Mouse (Mus musculus): ENCODE measurements around the gene Ndufa7. TPM values are rescaled to one million over a fixed set of nuclear protein-coding genes. Genes with fewer than 3 reads are reported as not detected.
"Not testable (repeated sequence)": the region's sequence is repeated elsewhere in the genome, so short reads cannot be mapped to it uniquely, and the experiment has no call there.

Ndufa7 gene
- polyA plus RNA-seq, 1 experiment from 2014 or later: 397 TPM

DNA sequence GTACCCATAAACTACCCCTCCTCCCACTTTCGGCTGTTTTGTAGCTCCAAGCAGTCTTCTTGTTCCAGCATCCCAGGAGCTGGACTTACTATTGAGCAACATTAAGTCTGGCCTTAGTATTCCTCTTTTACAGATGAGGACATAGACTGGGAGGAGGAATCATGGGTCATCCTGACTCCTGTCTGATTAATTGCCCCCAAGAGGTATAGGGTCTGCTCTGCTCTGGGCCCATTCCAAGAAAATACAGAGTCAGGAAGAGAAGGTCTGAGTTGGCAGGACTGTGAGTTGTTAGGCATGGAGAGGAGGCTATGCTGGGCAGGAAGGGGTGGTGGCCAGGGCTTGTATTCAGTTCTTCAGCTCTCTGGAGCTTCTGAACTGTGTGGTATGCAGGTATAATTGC is 19.8 kb downstream of the Ndufa7 start:
- Histone ChIP-seq H3K9ac (0 out of 2 replicates have a peak overlapping the region, but pooled peaks have one; percentile 72), H3K27me3 (no peaks in the 10 kb centered on the region), H3K27ac (no peak overlapping the region), H3K4me1 (peaks cover 15% of the 10 kb centered on the region), H3K9me3 (no peaks in the 10 kb centered on the region), H3K4me2 (peak overlapping the region; percentile 83), H3K4me3 (replicated peaks) (peak overlapping the region; percentile 73; the same call in 1 of the 2 replicates), H3K36me3 (replicated peaks) (peaks cover 26% of the 10 kb centered on the region)
- WGBS: 80% methylated on average over 1 of the region's 1 CpGs
- no peak for ATAC-seq (ENCODE audit: low FRiP score)

DNA sequence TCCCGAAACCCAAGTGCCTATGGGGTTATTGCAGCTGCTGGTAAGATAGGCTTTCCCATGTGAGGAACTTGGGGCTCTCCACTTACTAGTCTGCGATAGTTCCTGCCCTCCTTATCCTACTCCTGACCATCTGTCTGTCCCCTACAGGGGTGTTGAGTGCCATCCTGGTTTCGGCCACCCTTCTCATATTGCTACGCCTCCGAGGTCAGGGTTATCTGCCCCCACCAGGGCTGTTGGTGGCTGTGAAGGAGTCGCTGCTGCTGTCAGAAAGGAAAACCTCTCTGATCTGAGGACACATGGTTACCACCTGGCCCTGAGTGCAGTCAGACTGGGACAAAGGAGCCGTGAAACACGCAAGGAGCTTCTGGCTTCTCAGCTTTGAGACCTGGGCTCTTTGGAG is 23.8 kb downstream of the Ndufa7 start:
- 88% methylated on average over 8 of the region's 8 CpGs for WGBS
- no peak overlapping the region for H3K27ac ChIP-seq
- ATAC-seq (ENCODE audit: low FRiP score): no peak

DNA sequence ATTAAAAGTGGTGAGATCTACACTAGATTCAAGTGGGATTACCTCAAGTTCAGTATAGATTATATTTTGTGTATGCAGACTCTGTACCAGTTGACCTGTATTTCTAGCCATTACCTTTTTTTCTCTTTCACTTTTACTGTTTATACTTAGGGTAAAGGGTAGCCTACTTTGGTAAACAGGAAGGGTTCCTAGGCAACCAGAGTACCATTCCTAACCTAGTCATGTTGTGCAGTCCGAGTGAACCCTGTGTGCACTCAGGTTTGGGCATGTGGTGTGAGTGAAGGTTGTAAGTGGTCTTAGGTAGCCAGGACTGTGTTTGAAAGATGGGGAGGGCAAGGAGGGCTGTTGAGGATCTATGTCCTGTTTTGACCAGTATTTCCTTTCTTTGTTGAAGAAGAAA is 27.0 kb downstream of the Ndufa7 start:
- H3K4me3 ChIP-seq (replicated peaks): no peak overlapping the region
- 78% methylated on average over 1 of the region's 1 CpGs for WGBS
- ATAC-seq (ENCODE audit: low FRiP score): no peak
- no peak overlapping the region for H3K9ac ChIP-seq
- no peaks in the 10 kb centered on the region for H3K4me1 ChIP-seq
- H3K27me3 ChIP-seq: no peaks in the 10 kb centered on the region
- peaks cover 31% of the 10 kb centered on the region for H3K36me3 ChIP-seq (replicated peaks)
- H3K4me2 ChIP-seq: no peak overlapping the region
- no peaks in the 10 kb centered on the region for H3K9me3 ChIP-seq
- no peak overlapping the region for H3K27ac ChIP-seq

More for the DNA sequence above, 23.8 kb downstream of the Ndufa7 start:
- Histone ChIP-seq H3K4me1 (peaks cover 15% of the 10 kb centered on the region), H3K4me2 (no peak overlapping the region), H3K9me3 (no peaks in the 10 kb centered on the region), H3K9ac (no peak overlapping the region), H3K4me3 (replicated peaks) (no peak overlapping the region), H3K36me3 (replicated peaks) (peaks cover 31% of the 10 kb centered on the region), H3K27me3 (no peaks in the 10 kb centered on the region)

DNA sequence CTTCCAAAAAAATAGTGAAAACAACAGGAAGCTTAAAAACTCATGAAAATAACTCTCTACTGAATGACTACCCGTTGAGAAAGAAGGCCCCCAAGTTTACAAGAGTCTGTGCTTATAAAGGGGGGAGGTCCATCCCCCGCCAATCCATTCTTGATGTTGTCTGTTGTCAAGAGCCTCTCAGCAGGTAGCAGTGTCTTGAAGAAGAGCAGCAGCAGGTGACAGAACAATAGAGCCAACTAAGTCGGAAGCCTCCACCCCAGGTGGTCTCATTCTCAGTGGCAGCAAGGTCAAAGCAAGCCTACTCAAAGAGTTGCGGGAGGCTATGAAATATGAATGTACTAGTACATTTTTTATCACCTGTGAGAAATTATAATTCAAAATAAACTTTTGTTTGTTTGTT is 33.4 kb downstream of the Ndufa7 start:
- Histone ChIP-seq H3K27me3 (no peaks in the 10 kb centered on the region), H3K4me2 (no peak overlapping the region), H3K27ac (no peak overlapping the region), H3K4me3 (replicated peaks) (no peak overlapping the region), H3K9me3 (no peaks in the 10 kb centered on the region), H3K9ac (no peak overlapping the region), H3K36me3 (replicated peaks) (no peaks in the 10 kb centered on the region; the same call in 1 of the 2 replicates), H3K4me1 (no peaks in the 10 kb centered on the region)
- WGBS: 77% methylated on average over 4 of the region's 4 CpGs
- ATAC-seq (ENCODE audit: low FRiP score): no peak

DNA sequence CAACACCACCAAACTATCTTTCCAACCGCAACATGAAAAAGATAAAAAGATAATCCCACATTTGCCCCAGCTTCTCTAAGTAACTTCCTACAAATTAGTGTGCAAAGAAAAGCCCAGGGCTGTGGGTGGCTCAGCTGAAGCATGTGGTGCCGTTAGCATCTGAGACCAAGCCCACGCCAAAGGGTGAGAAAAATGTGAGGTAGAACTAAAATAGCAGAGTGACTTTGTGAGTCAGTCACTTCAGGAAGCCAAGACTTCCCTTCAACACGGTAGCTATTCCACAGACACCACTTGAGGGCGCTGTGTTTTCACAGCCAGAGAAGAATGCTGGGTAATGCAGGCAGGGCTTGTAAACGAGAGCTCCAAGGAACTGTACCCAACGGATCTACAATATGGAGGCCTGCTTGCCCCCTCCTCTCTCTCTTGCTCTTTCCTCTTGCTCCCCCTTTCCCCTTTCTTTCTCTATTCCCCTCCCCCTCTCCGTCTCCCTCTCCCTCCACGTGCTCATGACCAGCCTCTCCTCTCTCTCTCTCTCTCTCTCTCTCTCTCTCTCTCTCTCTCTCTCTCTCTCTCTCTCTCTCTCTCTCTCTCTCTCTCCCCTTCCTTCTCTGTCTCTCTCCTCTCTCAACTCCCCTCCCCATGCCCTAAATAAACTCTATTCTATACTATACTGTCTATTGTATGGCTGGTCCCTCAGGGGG is 41.1 kb downstream of the Ndufa7 start:
- 40% methylated on average over 9 of the region's 9 CpGs for WGBS
- Histone ChIP-seq H3K27me3 (no peaks in the 10 kb centered on the region), H3K4me2 (no peak overlapping the region), H3K27ac (no peak overlapping the region), H3K9ac (no peak overlapping the region), H3K9me3 (no peaks in the 10 kb centered on the region), H3K36me3 (replicated peaks) (no peaks in the 10 kb centered on the region), H3K4me1 (no peaks in the 10 kb centered on the region), H3K4me3 (replicated peaks) (no peak overlapping the region)
- no peak for ATAC-seq (ENCODE audit: low FRiP score)

DNA sequence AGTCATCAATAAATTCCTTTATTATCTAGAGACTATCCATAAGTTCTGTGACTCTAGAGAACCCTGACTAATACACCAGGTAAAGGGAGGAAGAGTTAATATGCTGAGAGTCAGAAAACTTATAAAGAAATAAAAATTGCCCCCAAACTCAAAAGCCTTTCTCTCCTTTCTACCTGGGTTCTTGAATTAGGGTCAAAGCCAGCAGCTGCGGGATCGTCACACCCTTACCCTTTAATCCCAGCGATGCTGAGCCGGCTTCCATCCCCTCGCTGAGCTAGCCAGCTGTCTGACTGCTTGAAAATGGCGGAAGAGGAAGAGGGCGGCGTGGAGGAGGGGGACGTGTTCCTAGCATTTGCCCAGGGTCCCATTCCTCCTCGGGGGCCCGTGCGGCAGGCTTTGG is 49.2 kb downstream of the Ndufa7 start, which contains the start of gene Gm7029:
Gene Gm7029, plus strand, starts transcription at position 301 of the 400 bp plus-strand sequence.
- H3K4me1 ChIP-seq; H3K9ac ChIP-seq; H3K4me3 ChIP-seq (replicated peaks); ATAC-seq (ENCODE audit: low FRiP score); H3K27me3 ChIP-seq; H3K9me3 ChIP-seq; H3K27ac ChIP-seq; H3K4me2 ChIP-seq: not testable (repeated sequence)
- 73% methylated on average over 4 of the region's 12 CpGs for WGBS
- H3K36me3 ChIP-seq (replicated peaks): peaks cover 29% of the 10 kb centered on the region

DNA sequence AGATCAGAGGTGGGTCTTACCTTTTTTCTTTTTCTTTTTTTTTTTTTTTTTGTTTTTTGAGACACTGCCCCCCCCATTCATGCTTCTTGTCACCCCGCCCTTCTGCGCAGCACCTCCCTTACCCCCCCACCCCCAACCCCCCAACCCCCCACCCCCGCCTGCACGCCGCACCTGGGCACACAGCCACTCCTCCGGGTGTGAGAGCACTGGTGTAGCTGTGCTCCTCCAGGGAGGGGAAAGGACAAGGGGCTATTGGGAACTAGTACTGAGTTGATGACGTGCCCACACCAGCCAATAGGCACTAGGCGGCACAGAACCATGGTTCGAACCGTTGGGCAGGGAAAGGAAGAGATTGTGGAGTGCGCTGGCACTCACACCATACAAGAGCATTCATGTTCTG is 50.0 kb downstream of the Ndufa7 start:
- no peak overlapping the region for H3K4me3 ChIP-seq (replicated peaks)
- WGBS: 95% methylated on average over 5 of the region's 11 CpGs
- no peak overlapping the region for H3K27ac ChIP-seq
- no peaks in the 10 kb centered on the region for H3K4me1 ChIP-seq
- H3K27me3 ChIP-seq: no peaks in the 10 kb centered on the region
- H3K9ac ChIP-seq: no peak overlapping the region
- no peaks in the 10 kb centered on the region for H3K9me3 ChIP-seq
- H3K4me2 ChIP-seq: no peak overlapping the region
- peaks cover 35% of the 10 kb centered on the region for H3K36me3 ChIP-seq (replicated peaks)
- no peak for ATAC-seq (ENCODE audit: low FRiP score)

DNA sequence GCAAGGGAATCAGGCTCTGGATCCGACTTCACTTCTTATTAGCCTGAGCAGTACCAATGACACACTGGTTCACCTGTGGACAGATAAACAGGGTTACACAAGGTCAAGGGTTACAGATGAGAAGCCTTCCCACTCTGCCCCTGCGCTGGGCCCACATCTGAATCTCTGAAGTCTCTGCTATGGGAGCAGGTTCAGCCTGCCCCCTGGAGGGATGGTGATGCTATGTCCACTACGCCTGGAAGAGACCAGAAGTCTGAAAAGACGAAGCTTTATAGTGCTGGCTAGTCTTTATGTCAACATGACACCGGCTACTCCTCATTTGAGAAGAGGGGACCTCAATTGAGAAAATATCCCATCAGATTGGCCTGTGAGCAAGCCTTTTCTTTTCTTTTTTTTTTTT is 51.4 kb downstream of the Ndufa7 start:
- WGBS: 89% methylated on average over 5 of the region's 5 CpGs

DNA sequence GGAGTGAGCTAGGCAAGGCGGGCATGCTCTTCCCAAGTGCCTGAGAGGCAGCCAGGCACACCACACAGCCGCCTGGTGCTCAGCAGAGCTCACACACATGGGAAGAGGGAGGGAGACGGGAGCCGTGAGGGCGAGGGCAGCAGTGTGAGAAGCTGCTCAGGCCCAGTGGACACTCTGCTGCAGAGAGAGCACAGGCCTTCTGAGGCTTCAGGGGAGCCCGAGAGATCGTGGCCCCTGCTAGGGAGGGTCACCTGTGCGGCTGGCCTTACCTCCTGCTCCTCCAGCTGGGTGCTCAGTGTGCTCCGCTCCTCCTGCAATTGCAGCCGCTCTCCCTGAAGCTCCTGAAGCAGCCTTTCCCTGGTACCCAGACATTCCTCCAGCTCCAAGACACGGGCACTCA is 59.9 kb downstream of the Ndufa7 start:
- H3K4me3 ChIP-seq (replicated peaks); H3K9ac ChIP-seq; H3K9me3 ChIP-seq; H3K27me3 ChIP-seq; H3K27ac ChIP-seq; ATAC-seq (ENCODE audit: low FRiP score); H3K4me2 ChIP-seq: not testable (repeated sequence)
- peaks cover 52% of the 10 kb centered on the region for H3K36me3 ChIP-seq (replicated peaks)
- 92% methylated on average over 10 of the region's 11 CpGs for WGBS
- H3K4me1 ChIP-seq: peaks cover 12% of the 10 kb centered on the region

More for the DNA sequence above, 51.4 kb downstream of the Ndufa7 start:
- H3K36me3 ChIP-seq (replicated peaks): peaks cover 46% of the 10 kb centered on the region
- H3K9me3 ChIP-seq; ATAC-seq (ENCODE audit: low FRiP score); H3K4me2 ChIP-seq; H3K4me3 ChIP-seq (replicated peaks); H3K4me1 ChIP-seq; H3K27ac ChIP-seq; H3K9ac ChIP-seq; H3K27me3 ChIP-seq: not testable (repeated sequence)

DNA sequence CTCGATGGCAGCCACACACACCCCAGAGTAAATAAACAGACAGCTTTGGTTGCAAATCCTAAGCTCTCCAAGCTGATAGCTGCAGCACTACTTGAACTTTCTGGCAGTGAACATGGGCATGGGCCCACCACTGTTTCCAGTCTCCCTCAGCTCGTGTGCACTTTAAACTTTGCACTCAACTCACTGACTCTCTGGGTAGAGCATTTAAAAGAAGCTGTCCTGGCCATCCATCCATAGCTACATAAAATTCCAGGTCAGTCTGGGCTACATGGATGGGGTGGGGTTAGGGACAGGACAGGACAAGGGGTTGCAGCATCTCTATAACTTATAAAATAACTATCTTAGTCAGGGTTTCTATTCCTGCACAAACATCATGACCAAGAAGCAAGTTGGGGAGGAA is 63.4 kb downstream of the Ndufa7 start:
- Histone ChIP-seq H3K36me3 (replicated peaks) (peaks cover 26% of the 10 kb centered on the region), H3K4me1 (peaks cover 13% of the 10 kb centered on the region), H3K4me2 (peak overlapping the region; percentile 31)
- H3K4me3 ChIP-seq (replicated peaks); H3K9ac ChIP-seq; ATAC-seq (ENCODE audit: low FRiP score); H3K27me3 ChIP-seq; H3K9me3 ChIP-seq; H3K27ac ChIP-seq: not testable (repeated sequence)
- 89% methylated on average over 2 of the region's 2 CpGs for WGBS

Small RNA genes lying within 50 kb of the gene (microRNA-seq; reads per million reads assigned to microRNA genes)
- not detected for gene Gm27740

Other genes starting within 250 kb of the Ndufa7 start
- 50.6 and 52.7 TPM in 2 replicates for gene Zfp414, start 195.5 kb upstream of the Ndufa7 start, polyA plus RNA-seq (2016; fragmentation: Nextera tagmentation; extraction: Ambion mirVana)
- gene Pram1, start 186.5 kb upstream of the Ndufa7 start, polyA plus RNA-seq (2016; fragmentation: Nextera tagmentation; extraction: Ambion mirVana): 0.72 and 0.95 TPM in 2 replicates
- gene Hnrnpm, start 137.7 kb upstream of the Ndufa7 start, polyA plus RNA-seq (2016; fragmentation: Nextera tagmentation; extraction: Ambion mirVana): 490 and 547 TPM in 2 replicates
- gene March2, start 105.9 kb upstream of the Ndufa7 start, polyA plus RNA-seq (2016; fragmentation: Nextera tagmentation; extraction: Ambion mirVana): 42.4 and 48.7 TPM in 2 replicates
- 377 and 388 TPM in 2 replicates for gene Rab11b, start 64.0 kb upstream of the Ndufa7 start, polyA plus RNA-seq (2016; fragmentation: Nextera tagmentation; extraction: Ambion mirVana)
- gene Angptl4, start 42.7 kb upstream of the Ndufa7 start, polyA plus RNA-seq (2016; fragmentation: Nextera tagmentation; extraction: Ambion mirVana): 11.4 and 13.3 TPM in 2 replicates
- gene Kank3, start 14.1 kb upstream of the Ndufa7 start, polyA plus RNA-seq (2016; fragmentation: Nextera tagmentation; extraction: Ambion mirVana): 27.3 and 27.8 TPM in 2 replicates
- 686 and 713 TPM in 2 replicates for gene Rps28, start within 50 bp of the Ndufa7 start, polyA plus RNA-seq (2016; fragmentation: Nextera tagmentation; extraction: Ambion mirVana)
- 54.7 and 55.1 TPM in 2 replicates for gene Cd320, start 18.5 kb downstream of the Ndufa7 start, polyA plus RNA-seq (2016; fragmentation: Nextera tagmentation; extraction: Ambion mirVana)
- gene Gm7029, start 49.3 kb downstream of the Ndufa7 start, polyA plus RNA-seq (2016; fragmentation: Nextera tagmentation; extraction: Ambion mirVana): not detected in 2 replicates
- 5.4 and 7.4 TPM in 2 replicates for gene Kifc1, start 66.1 kb downstream of the Ndufa7 start, polyA plus RNA-seq (2016; fragmentation: Nextera tagmentation; extraction: Ambion mirVana)
- not detected in 2 replicates for gene Platr17, start 80.6 kb downstream of the Ndufa7 start, polyA plus RNA-seq (2016; fragmentation: Nextera tagmentation; extraction: Ambion mirVana)
- 67.9 and 68.2 TPM in 2 replicates for gene Daxx, start 84.8 kb downstream of the Ndufa7 start, polyA plus RNA-seq (2016; fragmentation: Nextera tagmentation; extraction: Ambion mirVana)
- 16.1 and 19.5 TPM in 2 replicates for gene Tapbp, start 91.3 kb downstream of the Ndufa7 start, polyA plus RNA-seq (2016; fragmentation: Nextera tagmentation; extraction: Ambion mirVana)
- gene Zbtb22, start 91.3 kb downstream of the Ndufa7 start, polyA plus RNA-seq (2016; fragmentation: Nextera tagmentation; extraction: Ambion mirVana): 23.1 and 23.5 TPM in 2 replicates
- gene Rgl2, start 105.0 kb downstream of the Ndufa7 start, polyA plus RNA-seq (2016; fragmentation: Nextera tagmentation; extraction: Ambion mirVana): 53.7 and 55.9 TPM in 2 replicates
- 198 and 201 TPM in 2 replicates for gene Pfdn6, start 115.8 kb downstream of the Ndufa7 start, polyA plus RNA-seq (2016; fragmentation: Nextera tagmentation; extraction: Ambion mirVana)
- gene Wdr46, start 116.1 kb downstream of the Ndufa7 start, polyA plus RNA-seq (2016; fragmentation: Nextera tagmentation; extraction: Ambion mirVana): 40.1 and 41.9 TPM in 2 replicates
- gene B3galt4, start 126.9 kb downstream of the Ndufa7 start, polyA plus RNA-seq (2016; fragmentation: Nextera tagmentation; extraction: Ambion mirVana): 5.0 and 7.1 TPM in 2 replicates
- 58.4 and 63.5 TPM in 2 replicates for gene Vps52, start 131.2 kb downstream of the Ndufa7 start, polyA plus RNA-seq (2016; fragmentation: Nextera tagmentation; extraction: Ambion mirVana)
- 934 and 1,034 TPM in 2 replicates for gene Rps18, start 131.4 kb downstream of the Ndufa7 start, polyA plus RNA-seq (2016; fragmentation: Nextera tagmentation; extraction: Ambion mirVana)
- 23.3 and 28.2 TPM in 2 replicates for gene H2-K1, start 175.8 kb downstream of the Ndufa7 start, polyA plus RNA-seq (2016; fragmentation: Nextera tagmentation; extraction: Ambion mirVana)
- 19.1 and 23.6 TPM in 2 replicates for gene Ring1, start 200.1 kb downstream of the Ndufa7 start, polyA plus RNA-seq (2016; fragmentation: Nextera tagmentation; extraction: Ambion mirVana)
- 92.8 and 103 TPM in 2 replicates for gene H2-Ke6, start 203.5 kb downstream of the Ndufa7 start, polyA plus RNA-seq (2016; fragmentation: Nextera tagmentation; extraction: Ambion mirVana)
- gene Slc39a7, start 207.1 kb downstream of the Ndufa7 start, polyA plus RNA-seq (2016; fragmentation: Nextera tagmentation; extraction: Ambion mirVana): 160 and 166 TPM in 2 replicates
- gene Rxrb, start 207.2 kb downstream of the Ndufa7 start, polyA plus RNA-seq (2016; fragmentation: Nextera tagmentation; extraction: Ambion mirVana): 54.8 and 59.5 TPM in 2 replicates
- 1.4 and 2.5 TPM in 2 replicates for gene Col11a2, start 214.9 kb downstream of the Ndufa7 start, polyA plus RNA-seq (2016; fragmentation: Nextera tagmentation; extraction: Ambion mirVana)